Mouse (Mus musculus) liver, embryonic 12.5 days (tissue): ENCODE results near the gene Ralbp1. TPM values are rescaled to one million over a fixed set of nuclear protein-coding genes. Genes with fewer than 3 reads are reported as not detected.

ENCODE experiments used
- ATAC-seq: fragments of 200-750 bp; cut with Nextera tagmentation; 2 replicates; pipeline ENCODE4 v1.8.0; 2017; ENCODE audit warnings: moderate number of reproducible peaks, mild to moderate bottlenecking, moderate library complexity
- H3K27ac ChIP-seq: fragments of 300-500 bp; sonication (generic); 2 replicates; pipeline ENCODE4 v1.5.1; 2016; ENCODE audit warnings: mild to moderate bottlenecking
- H3K27me3 ChIP-seq: fragments of 300-500 bp; sonication (generic); replicated peaks from 2 replicates; pipeline ENCODE4 v1.6.1; 2016; ENCODE audit warnings: mild to moderate bottlenecking, moderate library complexity
- H3K36me3 ChIP-seq: fragments of 300-500 bp; sonication (generic); 2 replicates; pipeline ENCODE4 v1.6.1; 2016; ENCODE audit warnings: mild to moderate bottlenecking, moderate library complexity
- H3K4me1 ChIP-seq: fragments of 300-500 bp; sonication (generic); 2 replicates; pipeline ENCODE4 v1.6.1; 2016
- H3K4me2 ChIP-seq: fragments of 300-500 bp; sonication (generic); 2 replicates; pipeline ENCODE4 v1.6.1; 2016; ENCODE audit warnings: mild to moderate bottlenecking, moderate library complexity
- H3K4me3 ChIP-seq: fragments of 300-500 bp; sonication (generic); 2 replicates; pipeline ENCODE4 v1.5.1; 2016; ENCODE audit warnings: mild to moderate bottlenecking, moderate library complexity
- H3K9ac ChIP-seq: fragments of 300-500 bp; sonication (generic); 2 replicates; pipeline ENCODE4 v1.6.1; 2016; ENCODE audit warnings: mild to moderate bottlenecking, moderate library complexity
- H3K9me3 ChIP-seq: fragments of 300-500 bp; sonication (generic); replicated peaks from 2 replicates; pipeline ENCODE4 v1.6.1; 2016; ENCODE audit warnings: mild to moderate bottlenecking, moderate library complexity
- WGBS: fragments of 180-500 bp; shearing (Covaris S2); methylation state at CpG from one replicate; pipeline ENCODE4 v1.1.7; 2016; ENCODE audit not compliant: insufficient replicate concordance; 5-methylcytosine and 5-hydroxymethylcytosine counted together
- polyA plus RNA-seq: library from polyadenylated mRNA; unstranded; fragments of >200 nt; fragmentation: Nextera tagmentation; extraction: Ambion mirVana; gene quantifications from 2 replicates; pipeline ENCODE4 v1.2.1, GENCODE M21; 2016

The Ralbp1 gene
- polyA plus RNA-seq, 1 experiment from 2014 or later: 45.9 TPM

GRCm38 (mm10) chr17:65820197-65820596, 65.4 kb downstream of the Ralbp1 start:
- H3K9me3 ChIP-seq: no peaks in the 10 kb centered on the region
- no peak for ATAC-seq
- H3K36me3 ChIP-seq: peaks cover 80% of the 10 kb centered on the region
- WGBS: 76% methylated on average over 5 of the region's 5 CpGs
- H3K27ac ChIP-seq: no peak overlapping the region
- no peaks in the 10 kb centered on the region for H3K27me3 ChIP-seq
- H3K4me1 ChIP-seq: no peaks in the 10 kb centered on the region
- H3K4me2 ChIP-seq: no peak overlapping the region
- no peak overlapping the region for H3K4me3 ChIP-seq
- no peak overlapping the region for H3K9ac ChIP-seq

DNA sequence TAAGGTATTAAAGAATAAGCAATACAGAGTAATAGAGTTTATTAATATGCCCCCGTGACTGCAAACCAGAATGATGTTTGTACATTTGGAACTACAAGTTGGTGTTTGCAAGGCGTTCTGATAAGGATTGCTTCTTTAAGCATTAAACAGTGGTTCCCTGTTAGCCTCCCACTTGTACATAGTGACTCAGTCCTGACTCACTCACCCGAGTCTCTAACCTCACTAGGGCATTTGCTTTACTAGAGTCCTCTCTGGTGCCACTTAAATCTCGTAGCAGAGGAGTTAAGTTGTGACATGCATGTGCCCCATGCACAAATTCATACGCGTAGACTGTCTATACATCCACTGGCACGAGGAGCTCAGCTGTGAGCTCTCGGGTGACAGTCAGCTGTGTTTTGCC, 71.8 kb downstream of the Ralbp1 start:
- Histone ChIP-seq H3K27ac (no peak overlapping the region), H3K4me1 (no peaks in the 10 kb centered on the region), H3K4me2 (no peak overlapping the region), H3K4me3 (no peak overlapping the region), H3K36me3 (peaks cover 76% of the 10 kb centered on the region), H3K27me3 (no peaks in the 10 kb centered on the region), H3K9ac (no peak overlapping the region), H3K9me3 (no peaks in the 10 kb centered on the region)
- ATAC-seq: no peak
- 84% methylated on average over 8 of the region's 8 CpGs for WGBS

GRCm38 (mm10) chr17:65811032-65811431, 74.6 kb downstream of the Ralbp1 start:
- no peaks in the 10 kb centered on the region for H3K27me3 ChIP-seq
- no peaks in the 10 kb centered on the region for H3K4me1 ChIP-seq
- no peak overlapping the region for H3K4me2 ChIP-seq
- no peaks in the 10 kb centered on the region for H3K9me3 ChIP-seq
- H3K9ac ChIP-seq: no peak overlapping the region
- H3K27ac ChIP-seq: no peak overlapping the region
- H3K4me3 ChIP-seq: no peak overlapping the region
- 80% methylated on average over 5 of the region's 5 CpGs for WGBS
- no peak for ATAC-seq
- peaks cover 53% of the 10 kb centered on the region for H3K36me3 ChIP-seq

DNA sequence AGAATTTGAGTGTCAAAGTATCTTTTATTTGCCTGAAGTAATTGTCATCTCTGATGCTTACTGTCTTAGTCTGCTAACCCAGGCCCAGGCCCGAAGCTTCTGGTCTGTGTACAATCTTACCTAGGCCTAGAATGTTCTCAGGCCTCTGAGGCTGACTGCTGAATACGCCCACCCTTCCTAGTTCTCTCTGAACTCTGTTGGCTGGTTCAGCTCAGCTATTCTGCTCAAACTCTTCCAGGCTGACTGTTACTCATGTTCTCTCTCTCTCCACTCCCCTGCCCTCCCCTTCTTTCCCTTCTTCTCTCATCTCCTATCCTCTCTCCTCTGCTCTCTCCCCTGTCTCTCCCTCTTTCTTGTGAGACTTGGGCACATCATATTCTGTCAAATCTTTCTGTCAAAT, 79.2 kb downstream of the Ralbp1 start:
- Histone ChIP-seq H3K9me3 (no peaks in the 10 kb centered on the region), H3K27me3 (no peaks in the 10 kb centered on the region), H3K9ac (no peak overlapping the region), H3K27ac (no peak overlapping the region), H3K4me3 (no peak overlapping the region), H3K4me2 (no peak overlapping the region), H3K36me3 (peaks cover 33% of the 10 kb centered on the region), H3K4me1 (no peaks in the 10 kb centered on the region)
- WGBS: 86% methylated on average over 2 of the region's 2 CpGs
- no peak for ATAC-seq

GRCm38 (mm10) chr17:65805966-65806365, 79.6 kb downstream of the Ralbp1 start:
- Histone ChIP-seq H3K9me3 (no peaks in the 10 kb centered on the region), H3K27ac (no peak overlapping the region), H3K4me3 (no peak overlapping the region), H3K36me3 (peaks cover 29% of the 10 kb centered on the region), H3K27me3 (no peaks in the 10 kb centered on the region), H3K4me1 (no peaks in the 10 kb centered on the region), H3K4me2 (no peak overlapping the region), H3K9ac (no peak overlapping the region)
- WGBS: 75% methylated on average over 4 of the region's 4 CpGs
- ATAC-seq: no peak

GRCm38 (mm10) chr17:65802026-65802425, 83.6 kb downstream of the Ralbp1 start:
- no peak overlapping the region for H3K9ac ChIP-seq
- H3K27ac ChIP-seq: no peak overlapping the region
- H3K4me1 ChIP-seq: peaks cover 26% of the 10 kb centered on the region
- H3K9me3 ChIP-seq: no peaks in the 10 kb centered on the region
- no peaks in the 10 kb centered on the region for H3K27me3 ChIP-seq
- WGBS: 68% methylated on average over 4 of the region's 4 CpGs
- H3K4me2 ChIP-seq: no peak overlapping the region
- no peak overlapping the region for H3K4me3 ChIP-seq
- ATAC-seq: no peak
- peaks cover 20% of the 10 kb centered on the region for H3K36me3 ChIP-seq

DNA sequence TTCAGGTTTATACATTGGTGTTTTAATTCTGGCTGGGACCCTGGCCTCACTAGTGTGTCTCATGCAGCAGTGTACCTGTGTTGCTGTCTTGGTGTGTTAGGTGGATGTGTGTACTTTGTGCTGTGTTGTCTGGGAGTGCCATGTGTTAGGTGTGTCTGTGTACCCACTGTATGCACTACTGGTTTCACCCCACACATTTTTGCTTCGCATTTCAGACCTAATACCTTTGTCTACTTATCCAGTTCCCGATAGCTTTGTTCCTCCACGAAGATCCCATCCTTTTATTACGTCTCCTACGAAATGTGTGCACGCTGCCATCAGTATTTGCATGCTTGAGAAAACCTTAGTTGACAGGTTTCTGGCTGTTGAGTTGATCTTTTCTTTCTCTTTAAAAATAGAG, 85.1 kb downstream of the Ralbp1 start:
- H3K4me3 ChIP-seq: no peak overlapping the region
- H3K9ac ChIP-seq: no peak overlapping the region
- no peak overlapping the region for H3K27ac ChIP-seq
- no peak for ATAC-seq
- H3K27me3 ChIP-seq: no peaks in the 10 kb centered on the region
- peaks cover 21% of the 10 kb centered on the region for H3K36me3 ChIP-seq
- no peak overlapping the region for H3K4me2 ChIP-seq
- 88% methylated on average over 6 of the region's 6 CpGs for WGBS
- peaks cover 26% of the 10 kb centered on the region for H3K4me1 ChIP-seq
- no peaks in the 10 kb centered on the region for H3K9me3 ChIP-seq

- peaks cover 31% of the 10 kb centered on the region for H3K4me1 ChIP-seq
- no peaks in the 10 kb centered on the region for H3K27me3 ChIP-seq
- 0 out of 2 replicates have a peak overlapping the region, but pooled peaks have one; percentile 18 for H3K4me2 ChIP-seq
- no peak overlapping the region for H3K27ac ChIP-seq
- 39% methylated on average over 1 of the region's 1 CpGs for WGBS
- ATAC-seq: peak; percentile 54; the same call in 1 of the 2 replicates
- no peaks in the 10 kb centered on the region for H3K9me3 ChIP-seq
- H3K4me3 ChIP-seq: no peak overlapping the region
- peak overlapping the region; percentile 12; the same call in 1 of the 2 replicates for H3K9ac ChIP-seq
- H3K36me3 ChIP-seq: peaks cover 24% of the 10 kb centered on the region
Measured at GRCm38 (mm10) chr17:65799353-65799752, 86.2 kb downstream of the Ralbp1 start.

DNA sequence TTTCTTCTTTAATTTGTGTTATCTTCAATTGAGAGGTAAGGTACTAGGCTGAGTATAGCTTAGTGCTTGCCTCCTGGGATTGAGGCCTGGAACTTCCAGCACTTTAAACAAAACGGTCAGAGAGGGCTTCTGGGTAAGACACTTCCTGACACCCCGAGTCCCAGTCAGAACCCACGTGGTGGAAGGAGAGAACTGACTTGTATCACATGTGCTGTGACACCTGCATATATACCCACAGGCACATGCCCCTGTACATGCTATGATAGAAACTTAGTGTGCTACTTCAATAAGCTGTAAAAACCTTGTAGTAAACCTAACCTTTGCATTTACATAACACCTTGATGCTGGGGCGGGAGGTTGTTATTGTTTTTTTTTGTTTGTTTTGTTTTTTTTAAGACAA, 87.2 kb downstream of the Ralbp1 start:
- Histone ChIP-seq H3K9ac (no peak overlapping the region), H3K4me2 (no peak overlapping the region), H3K36me3 (peaks cover 23% of the 10 kb centered on the region), H3K27me3 (no peaks in the 10 kb centered on the region), H3K9me3 (no peaks in the 10 kb centered on the region), H3K4me3 (no peak overlapping the region), H3K4me1 (peaks cover 33% of the 10 kb centered on the region), H3K27ac (no peak overlapping the region)
- 46% methylated on average over 4 of the region's 4 CpGs for WGBS
- no peak for ATAC-seq

Other genes with a start within 250 kb of the Ralbp1 start
- gene Txndc2, start 243.6 kb downstream of the Ralbp1 start, polyA plus RNA-seq: not detected in 2 replicates
- gene Rab31, start 113.0 kb downstream of the Ralbp1 start, polyA plus RNA-seq: 7.0 and 7.7 TPM in 2 replicates
- gene Ppp4r1, start 103.2 kb downstream of the Ralbp1 start, polyA plus RNA-seq: 17.9 and 18.1 TPM in 2 replicates
- 23.1 and 26.4 TPM in 2 replicates for gene Twsg1, start 65.4 kb upstream of the Ralbp1 start, polyA plus RNA-seq
- 8.6 and 8.8 TPM in 2 replicates for gene Ankrd12, start 191.3 kb upstream of the Ralbp1 start, polyA plus RNA-seq
- 234 and 239 TPM in 2 replicates for gene Ndufv2, start 215.8 kb upstream of the Ralbp1 start, polyA plus RNA-seq
- gene Washc1, start 225.7 kb upstream of the Ralbp1 start, polyA plus RNA-seq: 23.0 and 23.9 TPM in 2 replicates
- gene Ddx11, start 237.7 kb upstream of the Ralbp1 start, polyA plus RNA-seq: 15.5 and 16.1 TPM in 2 replicates